In the genomic region with DNA sequence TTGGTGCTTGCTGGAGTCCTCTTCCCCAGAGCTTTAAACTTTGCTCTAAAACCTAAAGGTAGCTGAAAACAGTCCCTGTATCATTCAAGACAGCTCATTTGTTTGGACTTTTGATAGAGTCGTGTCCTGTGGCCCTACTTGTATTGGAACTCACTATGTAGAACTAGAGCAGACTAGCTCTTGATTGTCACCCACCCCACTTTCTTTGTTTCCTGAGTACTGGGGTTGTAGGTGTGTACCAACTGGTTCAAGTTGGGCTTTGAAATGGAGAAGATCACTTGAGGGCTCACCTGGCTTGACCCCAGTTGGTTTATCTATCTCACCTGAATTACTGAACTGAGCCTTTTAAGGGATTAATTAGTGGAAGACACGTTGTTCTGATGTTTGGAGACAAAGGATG, we compare ENCODE assay signal across 26 mouse cellular contexts. TPM values are rescaled to one million over a fixed set of nuclear protein-coding genes. Genes with fewer than 3 reads are reported as not detected.
DNase-seq lines count a peak whose midpoint lies in the region; ATAC-seq lines count a peak whose summit lies in the region.
"Had no signal": no experiment of that assay in that cellular context is flagged by ENCODE, and none has a peak within 500 bp of the region (broad histone marks: within the 10 kb centered on the region; RNA-seq: fewer than 3 reads in every experiment).

No protein-coding gene starts in this region.

- no peaks in the 10 kb centered on the region for H3K9me3 ChIP-seq in midbrain, embryonic 13.5 days
- H3K9me3 ChIP-seq: embryonic facial prominence, embryonic 10.5 days; embryonic facial prominence, embryonic 12.5 days; forebrain, embryonic 13.5 days; forebrain, embryonic 15.5 days; G1E had no signal

- ATAC-seq in midbrain, embryonic 13.5 days, result no peak
- ATAC-seq: CD4-positive, CD25-positive, alpha-beta regulatory T cell, adult 4 months; forebrain, embryonic 13.5 days; forebrain, embryonic 15.5 days; forebrain, postnatal 0 days; Patski had no signal

- no peaks in the 10 kb centered on the region for H3K36me3 ChIP-seq in midbrain, embryonic 13.5 days
- H3K36me3 ChIP-seq: embryonic facial prominence, embryonic 10.5 days; embryonic facial prominence, embryonic 12.5 days; forebrain, embryonic 15.5 days; G1E had no signal

- H3K27ac ChIP-seq in midbrain, embryonic 13.5 days, result no peak overlapping the region
- H3K27ac ChIP-seq: embryonic facial prominence, embryonic 10.5 days; embryonic facial prominence, embryonic 12.5 days; forebrain, embryonic 13.5 days; forebrain, embryonic 15.5 days had no signal

- no peaks in the 10 kb centered on the region for H3K4me1 ChIP-seq in midbrain, embryonic 13.5 days (replicated peaks)
- H3K4me1 ChIP-seq: embryonic facial prominence, embryonic 10.5 days; embryonic facial prominence, embryonic 12.5 days; forebrain, embryonic 13.5 days; forebrain, embryonic 15.5 days had no signal

- no peak overlapping the region for H3K4me2 ChIP-seq in midbrain, embryonic 13.5 days (replicated peaks)
- H3K4me2 ChIP-seq: embryonic facial prominence, embryonic 12.5 days; forebrain, embryonic 13.5 days; forebrain, embryonic 15.5 days had no signal

- DNase-seq in ES-CJ7 (ENCODE audit: low read depth, low spot score) (peak; percentile 74), R1 (ENCODE audit: low read depth, low spot score) (peak; percentile 5), ZHBTc4 (ENCODE audit: low read depth, low spot score) (peak; percentile 69)
- no peak for DNase-seq in lung, postnatal 36 days
- DNase-seq: adrenal gland, adult 2 months; adrenal gland, postnatal 10 days; adrenal gland, postnatal 25 days; B cell, adult 2 months; cerebellum, adult 11-12 months; cerebellum, adult 2 months; cerebellum, adult 9-10 months; cerebellum, postnatal 10 days; cerebellum, postnatal 25 days; forebrain, postnatal 0 days had no signal

- H3K27me3 ChIP-seq in midbrain, embryonic 13.5 days, result no peaks in the 10 kb centered on the region
- H3K27me3 ChIP-seq: CH12.LX; embryonic facial prominence, embryonic 12.5 days; forebrain, embryonic 13.5 days; forebrain, embryonic 15.5 days had no signal

- WGBS in midbrain, embryonic 13.5 days, result 71% methylated on average over 2 of the region's 2 CpGs

- H3K4me3 ChIP-seq in midbrain, embryonic 13.5 days (replicated peaks), result no peak overlapping the region
- H3K4me3 ChIP-seq: embryonic facial prominence, embryonic 10.5 days; embryonic facial prominence, embryonic 12.5 days; forebrain, embryonic 13.5 days; forebrain, embryonic 15.5 days had no signal

- no peak overlapping the region for H3K9ac ChIP-seq in midbrain, embryonic 13.5 days (replicated peaks)
- H3K9ac ChIP-seq: embryonic facial prominence, embryonic 12.5 days; forebrain, embryonic 13.5 days; forebrain, embryonic 15.5 days; forebrain, postnatal 0 days had no signal

RNA-seq across cellular contexts. Expression of a gene that starts 11.8 kb away (rescaled TPM):
- not detected in 2 replicates for polyA plus RNA-seq in midbrain, embryonic 13.5 days (2015; fragmentation: Nextera tagmentation; extraction: Ambion mirVana)
- polyA plus RNA-seq: adrenal gland, adult 2 months; CD4-positive, CD25-positive, alpha-beta regulatory T cell, adult 4 months; cerebellum, adult 2 months; cortical plate, adult 2 months; embryonic facial prominence, embryonic 10.5 days; embryonic facial prominence, embryonic 12.5 days; embryonic facial prominence, embryonic 14.5 days; forebrain, embryonic 11.5 days; forebrain, embryonic 13.5 days; forebrain, embryonic 15.5 days; forebrain, postnatal 0 days; G1E; Patski had no signal

RNA-seq across cellular contexts. Expression of a gene that starts 31.1 kb away (rescaled TPM):
- not detected in 2 replicates for polyA plus RNA-seq in midbrain, embryonic 13.5 days (2015; fragmentation: Nextera tagmentation; extraction: Ambion mirVana)
- polyA plus RNA-seq: adrenal gland, adult 2 months; cerebellum, adult 2 months; cortical plate, adult 2 months; embryonic facial prominence, embryonic 10.5 days; embryonic facial prominence, embryonic 12.5 days; embryonic facial prominence, embryonic 14.5 days; forebrain, embryonic 11.5 days; forebrain, embryonic 13.5 days; forebrain, embryonic 15.5 days; forebrain, postnatal 0 days; G1E; Patski had no signal

RNA-seq across cellular contexts. Expression of a gene that starts 46.1 kb away (rescaled TPM):
- polyA plus RNA-seq in midbrain, embryonic 13.5 days (2015; fragmentation: Nextera tagmentation; extraction: Ambion mirVana), result not detected in 2 replicates
- polyA plus RNA-seq: adrenal gland, adult 2 months; CD4-positive, CD25-positive, alpha-beta regulatory T cell, adult 4 months; cerebellum, adult 2 months; cortical plate, adult 2 months; embryonic facial prominence, embryonic 10.5 days; embryonic facial prominence, embryonic 12.5 days; embryonic facial prominence, embryonic 14.5 days; forebrain, embryonic 11.5 days; forebrain, embryonic 13.5 days; forebrain, embryonic 15.5 days; forebrain, postnatal 0 days; G1E; Patski had no signal
